Mouse (Mus musculus) right cerebral cortex, adult 18-20 months (tissue): ENCODE data around the gene Pla2g4a.
"Not testable (repeated sequence)": the region's sequence is repeated elsewhere in the genome, so short reads cannot be mapped to it uniquely, and the experiment has no call there.

Experiments used
- DNase-seq: peaks from one replicate; pipeline ENCODE4 v3.0.0; 2022; ENCODE audit warnings: mixed read lengths

The Pla2g4a gene

GRCm38 (mm10) chr1:149923737-149924136 lies 37.4 kb downstream of the Pla2g4a start:
- not testable (repeated sequence) for DNase-seq

GRCm38 (mm10) chr1:149922219-149922618 lies 38.9 kb downstream of the Pla2g4a start:
- DNase-seq = no peak

- no peak for DNase-seq
Observed at GRCm38 (mm10) chr1:149921325-149921724, 39.8 kb downstream of the Pla2g4a start.

- DNase-seq = no peak
Observed at GRCm38 (mm10) chr1:149919301-149919700, 41.8 kb downstream of the Pla2g4a start.

- DNase-seq = no peak
Observed at GRCm38 (mm10) chr1:149912984-149913383, 48.1 kb downstream of the Pla2g4a start.

- no peak for DNase-seq
Observed at GRCm38 (mm10) chr1:149911050-149911449, 50.0 kb downstream of the Pla2g4a start.

- no peak for DNase-seq
Observed at GRCm38 (mm10) chr1:149898001-149898625, 63.0 kb downstream of the Pla2g4a start.

- DNase-seq = no peak
Observed at GRCm38 (mm10) chr1:149896590-149896989, 64.5 kb downstream of the Pla2g4a start.

GRCm38 (mm10) chr1:149894940-149895339 lies 66.2 kb downstream of the Pla2g4a start:
- no peak for DNase-seq

- DNase-seq = no peak
Observed at GRCm38 (mm10) chr1:149893903-149894302, 67.2 kb downstream of the Pla2g4a start.

GRCm38 (mm10) chr1:149891057-149891456 lies 70.0 kb downstream of the Pla2g4a start:
- no peak for DNase-seq

- no peak for DNase-seq
Observed at GRCm38 (mm10) chr1:149882419-149883025, 78.6 kb downstream of the Pla2g4a start.

- DNase-seq = no peak
Observed at GRCm38 (mm10) chr1:149878175-149878574, 82.9 kb downstream of the Pla2g4a start.

GRCm38 (mm10) chr1:149876502-149876901 lies 84.6 kb downstream of the Pla2g4a start:
- DNase-seq = no peak

GRCm38 (mm10) chr1:149871625-149872024 lies 89.5 kb downstream of the Pla2g4a start:
- DNase-seq = peak; percentile 52

- DNase-seq = peak; percentile 88
Observed at GRCm38 (mm10) chr1:149867323-149867722, 93.8 kb downstream of the Pla2g4a start.

- DNase-seq = peak; percentile 63
Observed at GRCm38 (mm10) chr1:149866202-149866601, 94.9 kb downstream of the Pla2g4a start.

- DNase-seq = peak; percentile 58
Observed at GRCm38 (mm10) chr1:149862801-149863200, 98.3 kb downstream of the Pla2g4a start.

GRCm38 (mm10) chr1:149862181-149862580 lies 98.9 kb downstream of the Pla2g4a start:
- DNase-seq = peak; percentile 26

GRCm38 (mm10) chr1:149861543-149861942 lies 99.5 kb downstream of the Pla2g4a start:
- DNase-seq = no peak

GRCm38 (mm10) chr1:149858734-149859133 lies 102.4 kb downstream of the Pla2g4a start:
- no peak for DNase-seq

GRCm38 (mm10) chr1:149856720-149857119 lies 104.4 kb downstream of the Pla2g4a start:
- DNase-seq = peak; percentile 92

- no peak for DNase-seq
Observed at GRCm38 (mm10) chr1:149855581-149855980, 105.5 kb downstream of the Pla2g4a start.

GRCm38 (mm10) chr1:149854867-149855266 lies 106.2 kb downstream of the Pla2g4a start:
- no peak for DNase-seq

- DNase-seq = no peak
Observed at GRCm38 (mm10) chr1:149846655-149847054, 114.4 kb downstream of the Pla2g4a start.
